Mouse (Mus musculus): ENCODE results near the gene Trim32. TPM values are rescaled to one million over a fixed set of nuclear protein-coding genes. Genes with fewer than 3 reads are reported as not detected.
A peak's percentile ranks its signal among the peaks of the same experiment; 100 is the strongest.

Gene Trim32
- polyA plus RNA-seq, 1 experiment from 2014 or later = 54.2 TPM

DNA sequence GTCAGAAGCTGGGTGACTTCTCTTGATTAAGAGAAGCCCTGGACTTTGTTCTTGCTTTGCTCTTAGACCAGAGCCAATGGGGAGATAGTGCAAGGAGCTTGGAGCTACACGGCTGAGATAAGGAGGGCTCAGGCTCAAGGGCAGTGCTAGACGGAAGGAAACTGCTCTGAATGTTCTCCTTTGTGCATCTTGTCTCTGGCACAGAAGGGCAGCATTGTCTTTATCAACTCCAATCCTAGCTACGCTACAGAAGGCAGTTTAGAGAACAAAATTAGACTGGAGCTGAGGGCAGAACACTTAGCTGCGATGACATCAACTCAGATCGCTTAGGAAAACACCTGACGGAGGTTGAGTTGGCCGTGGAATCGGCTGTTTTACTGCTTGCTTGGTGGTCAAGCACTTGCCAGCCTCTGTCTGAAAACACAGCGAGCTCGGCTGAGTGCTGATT lies 2.4 kb downstream of the Trim32 start:
- no peak for TF ChIP-seq CTCF (IDR thresholded peaks at IDR 0.05; ENCODE audit: low read depth)
- ATAC-seq (ENCODE audit: insufficient read depth) (no peak), DNase-seq (no peak)
- Histone ChIP-seq H3K9me3 (ENCODE audit: low read depth, low read length) (no peaks in the 10 kb centered on the region), H3K27ac (ENCODE audit: low read depth) (no peak overlapping the region), H3K27me3 (ENCODE audit: insufficient read depth, low read length) (no peaks in the 10 kb centered on the region), H3K4me1 (ENCODE audit: insufficient read depth) (peaks cover 3% of the 10 kb centered on the region; the same call in 1 of the 2 replicates), H3K4me3 (ENCODE audit: low read depth, low read length) (no peak overlapping the region), H3K4me2 (peak overlapping the region; percentile 29; the same call in 1 of the 2 replicates), H3K36me3 (ENCODE audit: insufficient read depth) (no peaks in the 10 kb centered on the region), H3K9ac (no peak overlapping the region)
- WGBS = 73% methylated on average over 10 of the region's 10 CpGs

DNA sequence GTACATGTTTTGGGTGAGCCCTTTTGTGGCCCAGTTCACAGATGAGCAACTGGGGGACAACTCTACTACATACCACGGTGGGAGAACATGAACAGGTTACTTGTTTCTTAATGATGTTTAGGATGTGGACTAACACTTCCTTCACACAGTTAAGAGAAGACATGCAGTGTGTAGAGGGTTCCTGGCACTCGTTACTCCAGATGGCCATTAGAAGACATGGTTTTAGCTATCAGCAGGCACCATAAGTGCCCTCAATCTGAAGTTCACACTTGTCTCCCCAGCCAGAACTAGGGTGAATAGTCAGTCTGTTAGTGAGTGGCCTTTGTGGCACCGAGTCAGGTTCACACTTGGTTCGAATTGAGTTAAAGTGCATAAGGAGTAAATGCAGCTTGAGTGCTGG lies 3.3 kb downstream of the Trim32 start:
- H3K4me1 ChIP-seq (ENCODE audit: insufficient read depth) = peaks cover 3% of the 10 kb centered on the region; the same call in 1 of the 2 replicates
- no peak overlapping the region for H3K4me2 ChIP-seq
- WGBS = 90% methylated on average over 4 of the region's 4 CpGs
- H3K36me3 ChIP-seq (ENCODE audit: insufficient read depth) = peaks cover 5% of the 10 kb centered on the region
- TF ChIP-seq CTCF (IDR thresholded peaks at IDR 0.05; ENCODE audit: low read depth) = no peak
- H3K9me3 ChIP-seq (ENCODE audit: low read depth, low read length) = no peaks in the 10 kb centered on the region
- ATAC-seq (ENCODE audit: insufficient read depth) = no peak
- no peak overlapping the region for H3K4me3 ChIP-seq (ENCODE audit: low read depth, low read length)
- no peak overlapping the region for H3K9ac ChIP-seq
- no peak overlapping the region for H3K27ac ChIP-seq (ENCODE audit: low read depth)
- DNase-seq = no peak
- H3K27me3 ChIP-seq (ENCODE audit: insufficient read depth, low read length) = no peaks in the 10 kb centered on the region

DNA sequence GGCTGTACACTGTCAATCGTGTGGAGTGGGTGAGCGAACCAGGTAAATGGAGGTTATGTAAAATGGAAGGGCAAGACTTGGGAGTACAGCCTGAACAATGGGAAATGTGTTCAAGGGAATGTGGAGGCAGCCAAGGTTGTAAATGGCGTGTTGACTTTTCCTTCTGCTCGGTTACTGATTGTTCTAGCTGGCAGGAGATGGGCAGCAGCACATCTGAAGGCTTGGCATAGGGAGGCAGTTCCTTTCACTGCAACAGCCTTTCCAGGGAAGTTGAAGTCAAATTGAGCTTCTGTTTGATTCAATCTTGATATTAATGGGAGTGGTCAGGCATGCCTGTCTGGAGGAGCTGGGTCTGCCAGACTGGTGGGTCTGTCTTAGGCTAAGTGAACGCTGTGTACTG lies 5.5 kb downstream of the Trim32 start:
- no peaks in the 10 kb centered on the region for H3K9me3 ChIP-seq (ENCODE audit: low read depth, low read length)
- H3K4me1 ChIP-seq (ENCODE audit: insufficient read depth) = peaks cover 3% of the 10 kb centered on the region; the same call in 1 of the 2 replicates
- no peak overlapping the region for H3K9ac ChIP-seq
- 83% methylated on average over 5 of the region's 5 CpGs for WGBS
- no peak overlapping the region for H3K27ac ChIP-seq (ENCODE audit: low read depth)
- DNase-seq (no peak), ATAC-seq (ENCODE audit: insufficient read depth) (no peak)
- no peak for TF ChIP-seq CTCF (IDR thresholded peaks at IDR 0.05; ENCODE audit: low read depth)
- no peak overlapping the region for H3K4me2 ChIP-seq
- H3K4me3 ChIP-seq (ENCODE audit: low read depth, low read length) = no peak overlapping the region
- no peaks in the 10 kb centered on the region for H3K27me3 ChIP-seq (ENCODE audit: insufficient read depth, low read length)
- peaks cover 27% of the 10 kb centered on the region for H3K36me3 ChIP-seq (ENCODE audit: insufficient read depth)

DNA sequence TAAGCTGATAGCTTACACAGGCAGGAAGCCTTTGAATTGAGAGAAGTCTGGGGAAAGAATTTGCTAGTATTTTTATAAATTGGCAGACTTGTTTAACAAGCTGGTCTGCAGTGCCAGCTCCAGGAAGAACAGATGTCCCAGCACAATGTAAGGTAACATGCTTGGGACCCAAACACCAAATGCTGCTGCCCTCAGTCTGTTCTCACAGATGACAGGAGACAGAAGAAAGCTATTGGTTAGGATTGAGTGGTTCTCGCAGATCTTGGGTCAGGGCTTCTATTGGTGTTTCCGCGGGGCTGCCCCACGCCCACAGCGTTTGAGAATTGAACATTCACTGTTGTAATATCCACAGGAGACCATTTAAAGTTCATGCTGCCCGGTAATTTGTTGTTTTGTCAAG lies 6.1 kb downstream of the Trim32 start:
- 89% methylated on average over 6 of the region's 6 CpGs for WGBS
- DNase-seq (no peak), ATAC-seq (ENCODE audit: insufficient read depth) (no peak)
- H3K4me3 ChIP-seq (ENCODE audit: low read depth, low read length) = no peak overlapping the region
- peaks cover 3% of the 10 kb centered on the region; the same call in 1 of the 2 replicates for H3K4me1 ChIP-seq (ENCODE audit: insufficient read depth)
- H3K9ac ChIP-seq = no peak overlapping the region
- no peak overlapping the region for H3K27ac ChIP-seq (ENCODE audit: low read depth)
- H3K9me3 ChIP-seq (ENCODE audit: low read depth, low read length) = no peaks in the 10 kb centered on the region
- H3K4me2 ChIP-seq = no peak overlapping the region
- TF ChIP-seq CTCF (IDR thresholded peaks at IDR 0.05; ENCODE audit: low read depth) = no peak
- H3K27me3 ChIP-seq (ENCODE audit: insufficient read depth, low read length) = no peaks in the 10 kb centered on the region
- peaks cover 33% of the 10 kb centered on the region for H3K36me3 ChIP-seq (ENCODE audit: insufficient read depth)

DNA sequence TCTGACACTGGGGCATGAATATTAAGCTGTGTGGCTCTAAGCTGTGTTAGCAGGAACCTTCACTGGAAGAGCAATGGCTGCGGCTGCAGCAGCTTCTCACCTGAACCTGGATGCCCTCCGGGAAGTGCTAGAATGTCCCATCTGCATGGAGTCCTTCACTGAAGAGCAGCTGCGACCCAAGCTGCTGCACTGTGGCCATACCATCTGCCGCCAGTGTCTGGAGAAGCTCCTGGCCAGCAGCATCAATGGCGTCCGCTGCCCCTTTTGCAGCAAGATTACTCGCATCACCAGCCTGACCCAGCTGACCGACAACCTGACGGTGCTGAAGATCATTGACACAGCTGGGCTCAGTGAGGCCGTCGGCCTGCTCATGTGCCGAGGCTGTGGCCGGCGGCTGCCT lies 8.3 kb downstream of the Trim32 start:
- H3K9ac ChIP-seq = no peak overlapping the region
- peaks cover 55% of the 10 kb centered on the region for H3K36me3 ChIP-seq (ENCODE audit: insufficient read depth)
- H3K27ac ChIP-seq (ENCODE audit: low read depth) = no peak overlapping the region
- H3K4me1 ChIP-seq (ENCODE audit: insufficient read depth) = no peaks in the 10 kb centered on the region
- H3K4me2 ChIP-seq = no peak overlapping the region
- H3K4me3 ChIP-seq (ENCODE audit: low read depth, low read length) = no peak overlapping the region
- DNase-seq = no peak
- ATAC-seq (ENCODE audit: insufficient read depth) = no peak
- no peak for TF ChIP-seq CTCF (IDR thresholded peaks at IDR 0.05; ENCODE audit: low read depth)
- no peaks in the 10 kb centered on the region for H3K27me3 ChIP-seq (ENCODE audit: insufficient read depth, low read length)
- WGBS = 94% methylated on average over 14 of the region's 14 CpGs
- no peaks in the 10 kb centered on the region for H3K9me3 ChIP-seq (ENCODE audit: low read depth, low read length)

DNA sequence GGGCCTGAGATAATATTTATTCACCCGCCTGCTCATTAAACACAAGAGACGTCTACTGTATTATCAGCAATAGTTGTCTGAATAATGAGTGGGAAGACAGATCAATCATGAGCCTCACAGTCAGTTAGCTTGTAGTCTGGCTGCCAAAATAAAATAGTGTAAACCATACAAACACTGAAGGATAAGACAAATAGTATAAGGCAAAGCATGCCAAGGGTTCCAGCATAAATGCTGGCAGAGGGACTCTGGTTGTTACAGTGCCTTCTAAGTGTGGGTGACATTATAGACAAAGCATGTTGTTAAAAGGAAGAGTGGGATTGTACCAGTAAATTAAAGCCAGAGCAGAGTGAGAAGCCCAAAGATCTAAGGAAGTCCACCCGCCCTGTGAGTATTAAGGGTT lies 15.3 kb downstream of the Trim32 start:
- no peaks in the 10 kb centered on the region for H3K4me1 ChIP-seq (ENCODE audit: insufficient read depth)
- no peak overlapping the region for H3K27ac ChIP-seq (ENCODE audit: low read depth)
- peaks cover 34% of the 10 kb centered on the region for H3K36me3 ChIP-seq (ENCODE audit: insufficient read depth)
- peak; percentile 81 for ATAC-seq (ENCODE audit: insufficient read depth)
- no peak overlapping the region for H3K4me2 ChIP-seq
- no peaks in the 10 kb centered on the region for H3K27me3 ChIP-seq (ENCODE audit: insufficient read depth, low read length)
- H3K4me3 ChIP-seq (ENCODE audit: low read depth, low read length) = no peak overlapping the region
- no peak overlapping the region for H3K9ac ChIP-seq
- 52% methylated on average over 3 of the region's 3 CpGs for WGBS
- no peaks in the 10 kb centered on the region for H3K9me3 ChIP-seq (ENCODE audit: low read depth, low read length)
- TF ChIP-seq CTCF (IDR thresholded peaks at IDR 0.05; ENCODE audit: low read depth) = no peak
- peak; percentile 65 for DNase-seq

DNA sequence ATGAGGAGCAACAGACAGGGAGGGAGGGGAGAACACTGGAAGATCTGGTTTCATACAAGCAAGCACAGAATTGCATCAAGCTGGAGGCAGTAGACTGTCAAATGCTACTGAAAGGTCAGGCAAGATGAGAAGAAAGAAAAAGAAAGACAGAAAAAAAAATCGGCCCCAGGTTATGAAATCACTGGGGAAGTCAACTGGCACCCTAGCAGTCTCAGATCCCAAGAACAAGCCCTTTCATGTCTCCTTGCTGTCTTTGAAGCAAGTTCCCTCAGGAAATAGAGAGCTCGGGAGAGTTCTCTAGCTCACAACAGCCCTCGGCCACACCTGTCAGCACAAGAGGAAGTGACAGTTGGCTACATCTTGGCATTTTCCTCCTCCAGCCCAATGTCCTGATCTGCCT lies 33.4 kb downstream of the Trim32 start:
- no peaks in the 10 kb centered on the region for H3K9me3 ChIP-seq (ENCODE audit: low read depth, low read length)
- ATAC-seq (ENCODE audit: insufficient read depth) = no peak
- H3K4me3 ChIP-seq (ENCODE audit: low read depth, low read length) = no peak overlapping the region
- H3K27ac ChIP-seq (ENCODE audit: low read depth) = no peak overlapping the region
- no peak for TF ChIP-seq CTCF (IDR thresholded peaks at IDR 0.05; ENCODE audit: low read depth)
- no peaks in the 10 kb centered on the region for H3K4me1 ChIP-seq (ENCODE audit: insufficient read depth)
- DNase-seq = no peak
- no peaks in the 10 kb centered on the region for H3K36me3 ChIP-seq (ENCODE audit: insufficient read depth)
- WGBS = 71% methylated on average over 3 of the region's 3 CpGs
- H3K27me3 ChIP-seq (ENCODE audit: insufficient read depth, low read length) = no peaks in the 10 kb centered on the region
- H3K4me2 ChIP-seq = no peak overlapping the region
- H3K9ac ChIP-seq = no peak overlapping the region

DNA sequence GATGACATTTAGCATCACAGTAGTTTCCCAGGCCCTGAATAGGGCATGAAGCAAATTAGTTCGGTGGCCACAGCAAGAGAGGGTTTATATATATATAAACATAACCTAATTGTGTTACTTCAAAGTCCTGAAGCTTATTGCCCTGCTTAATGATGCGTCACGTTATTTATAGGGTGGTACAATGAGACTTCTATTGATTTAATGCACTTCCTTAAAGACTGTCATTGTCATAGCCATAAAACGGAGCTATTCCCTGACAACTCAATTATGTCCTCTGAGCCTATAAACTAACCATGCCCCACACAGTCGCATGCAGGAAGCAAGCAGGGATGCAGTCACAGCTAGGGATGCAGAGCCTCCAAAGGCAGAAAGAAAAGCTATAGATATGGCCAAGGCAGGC lies 37.8 kb downstream of the Trim32 start:
- no peak for TF ChIP-seq CTCF (IDR thresholded peaks at IDR 0.05; ENCODE audit: low read depth)
- H3K27me3 ChIP-seq (ENCODE audit: insufficient read depth, low read length) = no peaks in the 10 kb centered on the region
- no peaks in the 10 kb centered on the region for H3K36me3 ChIP-seq (ENCODE audit: insufficient read depth)
- H3K4me3 ChIP-seq (ENCODE audit: low read depth, low read length) = no peak overlapping the region
- H3K4me1 ChIP-seq (ENCODE audit: insufficient read depth) = no peaks in the 10 kb centered on the region
- no peak overlapping the region for H3K27ac ChIP-seq (ENCODE audit: low read depth)
- WGBS = 41% methylated on average over 5 of the region's 5 CpGs
- DNase-seq (peak; percentile 57), ATAC-seq (ENCODE audit: insufficient read depth) (peak; percentile 81)
- no peak overlapping the region for H3K9ac ChIP-seq
- no peak overlapping the region for H3K4me2 ChIP-seq
- no peaks in the 10 kb centered on the region for H3K9me3 ChIP-seq (ENCODE audit: low read depth, low read length)
